Mouse (Mus musculus): ENCODE measurements around the gene Gstp2.

Gene Gstp2

DNA sequence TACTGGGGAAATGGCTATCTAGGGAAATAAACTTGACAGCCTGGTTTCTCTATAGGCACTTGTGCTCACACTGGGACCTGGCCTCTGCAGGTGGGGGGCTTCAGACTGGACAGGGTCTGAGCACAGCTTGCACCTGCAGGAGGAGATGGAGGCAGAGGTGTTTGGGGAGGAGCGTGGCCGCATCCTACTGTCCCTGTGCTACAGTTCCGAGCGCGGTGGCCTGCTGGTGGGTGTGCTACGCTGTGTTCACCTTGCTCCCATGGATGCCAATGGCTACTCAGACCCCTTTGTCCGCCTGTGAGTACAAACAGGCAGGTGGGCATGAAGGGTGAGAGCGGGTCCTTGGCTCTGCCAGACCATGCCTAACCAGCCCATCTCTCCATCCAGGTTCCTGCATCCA is 39.9 kb downstream of the Gstp2 start:
- DNase-seq (ENCODE audit: low spot score), result no peak

DNA sequence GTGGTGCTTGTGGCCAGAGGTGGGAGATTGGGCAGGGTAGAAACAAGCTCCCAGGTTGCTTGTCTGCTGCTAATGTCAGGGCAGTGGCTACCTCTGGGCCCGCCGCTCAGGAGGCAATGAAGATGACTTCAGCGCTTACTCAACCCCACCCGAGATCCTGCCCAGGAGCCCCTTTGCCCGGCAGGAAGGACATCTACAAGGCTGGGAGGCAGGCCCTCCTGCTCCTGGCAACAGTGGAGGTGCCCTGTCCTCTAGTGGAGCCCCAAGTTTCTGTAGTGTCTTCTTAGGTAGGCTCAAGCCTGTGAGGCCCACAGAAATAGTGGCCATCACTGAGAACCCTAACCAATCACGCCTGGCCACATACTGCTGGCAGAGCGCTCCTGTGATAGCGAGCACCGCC is 40.7 kb downstream of the Gstp2 start:
- DNase-seq (ENCODE audit: low spot score), result no peak

DNA sequence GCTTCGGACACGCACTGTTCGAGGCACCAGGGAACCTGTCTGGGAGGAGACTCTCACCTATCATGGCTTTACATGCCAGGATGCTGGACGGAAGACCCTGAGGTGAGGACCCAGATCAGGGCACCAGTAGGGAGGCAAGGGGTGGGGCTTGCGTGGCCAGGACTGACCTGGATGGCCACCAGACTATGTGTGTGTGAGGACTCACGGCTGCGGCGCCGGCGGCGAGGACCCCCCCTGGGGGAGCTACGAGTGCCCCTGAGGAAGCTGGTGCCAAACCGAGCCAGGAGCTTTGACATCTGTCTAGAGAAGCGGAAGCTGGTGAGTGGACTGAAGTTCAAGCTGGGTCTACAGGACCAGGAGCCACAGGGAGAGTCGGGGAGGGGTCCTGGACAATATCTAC is 41.5 kb downstream of the Gstp2 start:
- no peak for DNase-seq (ENCODE audit: low spot score)

DNA sequence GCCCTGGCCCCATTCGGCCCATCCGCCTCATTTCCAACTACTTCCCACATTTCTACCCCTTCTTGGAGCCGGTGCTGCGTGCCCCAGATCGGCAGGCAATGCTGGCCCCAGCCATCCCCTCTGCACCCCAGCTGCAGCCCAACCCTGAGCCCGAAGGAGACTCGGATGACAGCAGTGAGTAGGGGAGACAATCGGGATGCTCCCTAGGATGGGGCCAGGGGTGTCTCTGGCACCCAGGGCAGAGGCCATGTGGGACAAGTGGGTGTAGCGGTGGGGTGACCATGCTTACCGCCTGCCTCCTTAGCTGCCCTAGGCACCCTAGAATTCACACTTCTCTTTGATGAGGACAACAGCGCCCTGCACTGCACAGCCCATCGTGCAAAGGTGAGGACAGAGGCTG is 42.2 kb downstream of the Gstp2 start:
- DNase-seq (ENCODE audit: low spot score), result no peak

DNA sequence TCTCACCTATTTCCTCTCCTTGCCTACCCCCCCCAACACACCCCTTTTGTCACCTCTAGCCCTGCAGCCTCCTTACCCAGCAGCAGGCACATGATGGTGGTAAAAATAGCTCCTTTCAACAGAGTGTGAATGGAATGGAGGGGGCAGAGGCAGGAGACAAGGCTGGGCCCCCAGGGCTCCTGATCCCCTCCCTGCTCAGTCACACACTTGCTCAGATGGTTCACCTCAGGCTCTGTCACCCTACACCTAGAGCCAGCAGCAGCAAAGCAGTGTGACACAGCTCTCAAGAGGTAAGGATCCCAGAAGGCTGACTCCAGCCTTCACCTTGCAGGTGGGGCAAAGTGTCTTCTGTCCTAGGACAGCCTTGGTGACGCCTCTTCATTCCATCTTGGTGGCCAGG is 42.7 kb downstream of the Gstp2 start, which contains the start of gene Doc2g:
Doc2g (plus strand) TSS at position 202 of the 400 bp plus-strand sequence.
- no peak for DNase-seq (ENCODE audit: low spot score)

DNA sequence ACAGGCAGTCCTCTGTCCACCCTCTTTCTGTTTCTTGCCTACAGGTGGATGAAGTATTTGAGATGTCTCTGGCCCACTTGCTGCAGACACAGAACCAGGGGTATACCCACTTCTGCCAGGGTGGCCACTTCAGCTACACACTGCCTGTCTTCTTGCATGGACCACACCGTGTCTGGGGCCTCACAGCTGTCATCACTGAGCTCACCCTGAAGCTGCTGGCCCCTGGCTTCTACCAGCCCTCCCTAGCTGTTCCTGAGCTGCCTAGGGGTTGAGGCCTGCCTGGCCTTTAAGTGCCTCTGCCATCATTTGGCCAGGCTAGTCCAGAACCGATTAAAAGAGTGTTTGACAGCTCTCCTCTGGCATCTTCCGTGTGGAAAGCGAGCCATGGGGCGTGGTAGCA is 44.1 kb downstream of the Gstp2 start:
- no peak for DNase-seq (ENCODE audit: low spot score)

DNA sequence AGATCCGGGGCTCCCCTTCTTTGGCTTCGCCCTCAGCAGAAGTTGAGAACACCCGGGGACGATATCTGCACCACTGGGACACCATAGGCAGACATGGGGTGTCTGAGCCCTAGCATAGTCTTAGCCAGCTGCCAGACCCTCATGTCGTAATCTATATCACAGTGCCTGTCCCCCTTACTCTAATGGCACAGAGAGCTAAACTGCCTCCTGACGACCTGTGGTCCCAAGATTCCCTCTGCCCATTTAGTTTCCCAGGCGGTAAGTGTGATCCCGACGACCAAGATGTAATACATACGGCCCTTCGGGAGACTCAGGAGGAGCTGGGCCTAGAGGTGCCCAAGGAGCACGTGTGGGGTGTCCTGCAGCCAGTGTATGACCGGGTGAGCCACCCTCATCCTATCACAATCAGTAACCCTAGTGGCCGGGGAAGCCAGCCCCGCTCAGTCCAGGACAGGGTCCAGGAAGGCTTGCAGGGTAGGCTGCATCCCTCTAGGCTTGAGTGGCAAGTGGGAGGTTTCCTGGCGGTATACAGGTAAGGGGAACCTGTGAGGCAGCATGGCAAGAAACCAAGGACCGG is 44.8 kb downstream of the Gstp2 start:
- DNase-seq (ENCODE audit: low spot score), result no peak

DNA sequence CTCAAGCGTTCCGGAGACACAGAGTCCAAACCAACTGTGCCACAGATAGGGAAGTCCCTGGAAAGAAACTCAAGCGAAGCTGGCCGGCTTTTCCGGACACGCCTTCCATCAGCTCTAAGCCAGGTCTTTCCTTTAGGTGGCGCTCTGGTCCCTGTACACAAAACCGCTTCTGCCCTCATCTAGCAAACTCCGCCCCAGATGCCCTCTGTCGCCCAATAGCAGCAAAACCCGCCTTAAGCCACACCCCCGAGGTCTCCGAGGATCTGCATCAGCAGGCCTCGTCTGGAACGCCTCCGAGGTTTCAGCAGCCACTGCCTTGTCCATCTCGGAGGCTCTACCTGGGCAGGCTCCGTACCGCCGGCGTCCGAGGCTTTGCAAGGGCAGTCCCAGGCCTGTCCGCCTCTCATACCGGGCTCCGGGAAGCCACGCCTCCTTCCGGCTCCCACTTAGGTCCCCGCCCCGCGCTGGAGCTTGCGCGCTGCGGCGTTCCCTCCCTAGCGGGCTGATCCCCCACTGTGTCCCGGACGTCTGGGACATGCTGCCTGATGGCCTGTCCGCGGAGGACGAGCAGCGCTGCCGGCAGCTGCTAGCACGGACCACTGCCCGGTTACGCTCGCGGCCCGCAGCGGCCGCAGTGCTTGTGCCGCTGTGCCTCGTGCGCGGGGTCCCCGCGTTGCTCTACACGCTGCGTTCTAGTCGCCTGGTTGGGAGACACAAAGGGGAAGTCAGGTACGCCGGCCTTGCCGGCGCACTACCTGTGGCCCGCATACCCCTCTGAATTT is 45.5 kb downstream of the Gstp2 start, which contains the start of the genes Nudt8 and Gm49405:
Nudt8 (plus strand) TSS at position 462 of the 782 bp plus-strand sequence.
Gm49405 (plus strand) TSS at position 508 of the 782 bp plus-strand sequence.
- peak; percentile 98 for DNase-seq (ENCODE audit: low spot score)

DNA sequence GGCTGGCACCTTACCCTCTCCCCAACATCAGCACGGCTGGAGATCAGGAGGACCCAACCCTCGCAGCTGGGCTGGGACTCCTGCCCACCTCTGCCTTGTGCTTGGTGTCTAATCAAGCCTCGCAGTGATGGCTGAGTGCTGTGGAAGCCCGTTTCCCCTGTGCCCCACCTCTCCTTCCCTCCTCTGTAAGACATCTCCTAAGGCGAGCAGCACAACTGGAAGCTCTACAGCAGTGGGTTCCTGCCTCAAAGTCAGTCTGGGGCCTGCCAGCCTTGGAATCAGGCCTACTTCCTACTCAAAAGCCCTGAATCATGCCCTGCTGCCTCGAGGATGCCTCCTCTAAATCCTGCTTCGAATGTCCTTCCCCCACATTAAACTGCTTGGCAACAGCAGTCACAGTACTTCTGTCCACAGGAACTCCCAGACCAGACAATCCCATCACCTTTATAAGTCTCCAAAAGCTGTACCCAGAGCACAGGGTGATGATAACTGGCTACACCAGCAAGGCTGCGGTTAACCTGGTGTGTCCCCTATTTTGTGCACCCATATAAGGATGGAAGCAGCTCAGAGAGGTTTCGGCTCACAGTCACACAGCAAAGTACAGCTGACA is 46.6 kb downstream of the Gstp2 start:
- DNase-seq (ENCODE audit: low spot score), result no peak

DNA sequence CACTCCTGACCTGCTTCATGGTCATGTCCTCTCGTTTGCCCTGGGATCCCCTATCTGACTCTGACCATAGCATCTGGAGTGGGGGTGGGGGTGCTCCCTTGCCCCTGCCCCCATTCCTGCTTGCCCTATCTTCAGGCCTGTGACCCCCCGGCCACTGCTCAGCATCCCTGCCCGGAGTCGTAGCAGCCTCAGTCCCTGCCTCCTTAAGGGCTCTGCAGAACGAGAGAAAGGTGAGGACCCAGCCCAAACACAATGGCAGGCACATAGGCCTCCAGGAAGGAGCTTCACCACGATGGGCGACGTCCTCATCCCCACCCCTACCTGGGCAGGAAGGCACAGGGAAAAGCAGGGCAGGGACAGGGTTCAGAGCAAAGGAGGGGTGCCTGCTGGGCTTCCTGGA is 47.5 kb downstream of the Gstp2 start:
- no peak for DNase-seq (ENCODE audit: low spot score)

DNA sequence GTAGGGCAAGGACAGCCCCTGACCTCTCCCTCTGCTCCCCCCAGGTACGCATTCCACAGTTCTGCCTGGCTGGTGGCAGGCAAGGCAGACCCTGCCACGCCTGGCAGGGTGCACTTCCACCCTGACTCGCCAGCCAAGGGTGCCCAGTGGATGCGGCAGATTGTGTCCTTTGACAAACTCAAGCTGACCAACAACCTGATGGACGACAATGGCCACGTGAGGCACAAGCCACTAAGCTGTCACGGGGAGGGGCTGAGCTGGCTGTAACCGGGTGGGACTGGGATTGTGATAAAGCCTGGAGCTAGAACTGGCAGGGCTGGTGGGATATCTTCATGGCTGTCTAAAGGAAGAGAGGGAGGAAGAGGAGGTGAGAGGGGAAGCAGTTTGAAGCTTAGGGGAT is 48.6 kb downstream of the Gstp2 start:
- DNase-seq (ENCODE audit: low spot score), result no peak

DNA sequence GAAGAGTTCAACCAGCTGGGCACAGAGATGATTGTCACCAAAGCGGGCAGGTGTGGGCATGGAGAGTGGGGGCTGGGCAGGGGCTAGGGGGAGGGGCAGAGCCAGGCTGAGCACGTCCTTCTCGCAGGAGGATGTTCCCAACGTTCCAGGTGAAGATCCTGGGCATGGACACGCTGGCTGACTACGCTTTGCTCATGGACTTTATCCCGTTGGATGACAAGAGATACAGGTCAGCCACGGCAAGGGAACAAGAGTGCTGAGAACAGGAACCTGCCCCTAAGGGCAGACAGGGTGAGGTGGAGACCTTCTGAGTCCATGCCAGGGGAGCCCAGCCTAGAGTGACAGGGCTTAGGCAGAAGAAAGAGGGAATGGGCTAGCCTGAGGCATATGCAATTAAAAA is 49.1 kb downstream of the Gstp2 start:
- DNase-seq (ENCODE audit: low spot score), result no peak

DNA sequence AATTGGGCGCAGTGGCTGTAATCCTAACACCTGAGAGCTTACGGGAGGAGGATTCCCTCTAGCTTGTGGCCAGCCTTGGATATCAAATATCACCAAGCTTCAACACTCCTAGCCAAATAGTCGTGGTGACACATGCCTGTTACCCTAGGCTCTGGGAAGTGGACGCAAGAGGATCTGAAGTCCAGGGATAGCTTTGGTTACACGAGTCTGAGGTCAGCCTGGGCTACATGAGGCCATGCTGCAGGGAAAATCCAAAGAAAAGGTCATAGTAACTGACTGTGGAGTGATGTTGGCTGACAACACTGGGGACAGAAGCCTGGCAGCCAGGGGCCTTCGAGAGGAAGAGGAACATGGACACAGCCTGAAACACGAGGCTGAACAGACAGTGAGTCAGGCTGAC is 49.7 kb downstream of the Gstp2 start:
- no peak for DNase-seq (ENCODE audit: low spot score)

DNA sequence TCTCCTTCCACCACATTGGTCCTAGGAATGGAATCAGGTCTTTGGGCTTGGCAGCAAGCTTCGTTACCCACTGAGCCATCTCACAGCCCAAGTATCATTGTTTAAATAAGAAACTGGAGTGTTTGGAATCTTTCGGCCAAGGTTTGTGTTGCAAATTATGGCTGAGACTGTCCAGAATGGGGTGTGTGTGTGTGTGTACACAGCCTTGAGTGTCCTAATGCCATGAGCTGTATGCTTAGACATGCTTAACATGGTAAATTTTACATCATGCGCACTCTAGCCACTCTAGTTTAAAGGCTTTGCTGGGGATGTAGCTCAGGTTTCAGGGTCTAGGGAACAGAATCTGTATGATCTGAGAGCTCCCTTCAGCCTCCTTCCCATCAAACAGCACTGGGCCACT is 50.3 kb downstream of the Gstp2 start:
- no peak for DNase-seq (ENCODE audit: low spot score)

DNA sequence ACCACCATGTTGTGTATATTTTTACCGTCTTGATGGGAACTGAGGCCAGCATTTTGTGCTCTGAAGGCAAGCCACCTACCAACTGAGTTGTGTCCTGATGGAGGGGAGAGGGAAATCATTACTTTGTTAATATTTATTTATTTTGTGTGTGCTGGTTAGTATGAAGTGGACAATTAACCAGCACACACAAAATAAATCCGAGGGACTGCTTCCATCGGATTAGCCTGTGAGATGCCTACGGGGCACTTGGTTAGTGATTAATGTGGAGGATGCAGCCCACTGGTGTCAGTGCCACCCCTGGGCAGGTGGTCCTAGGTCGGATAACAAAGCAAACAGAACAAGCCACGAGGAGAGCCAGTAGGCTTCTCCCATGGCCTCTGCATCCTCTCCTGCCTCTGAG is 50.9 kb downstream of the Gstp2 start:
- no peak for DNase-seq (ENCODE audit: low spot score)

DNA sequence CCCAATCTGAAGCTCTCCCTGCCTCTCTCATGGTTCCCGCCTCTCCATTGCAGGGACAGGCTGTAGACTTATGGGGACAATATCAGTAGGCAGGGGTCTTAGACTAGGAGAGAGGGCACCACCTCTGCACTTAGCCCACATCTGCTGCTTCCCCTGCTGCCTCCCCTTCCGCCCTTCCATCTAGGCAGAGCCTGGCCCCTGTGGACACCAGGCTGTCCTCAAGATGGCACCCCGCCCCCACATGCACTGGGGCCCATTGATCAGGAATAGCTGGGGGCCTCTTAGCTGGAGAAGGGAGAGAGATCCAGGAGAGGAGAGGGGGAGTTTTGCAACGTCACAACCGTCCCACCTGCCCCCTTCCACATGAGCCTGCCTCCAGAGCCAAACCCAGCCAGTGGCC is 53.4 kb downstream of the Gstp2 start, which contains the start of gene Tbx10:
Tbx10 (plus strand) TSS at position 337 of the 400 bp plus-strand sequence.
- DNase-seq (ENCODE audit: low spot score), result no peak

DNA sequence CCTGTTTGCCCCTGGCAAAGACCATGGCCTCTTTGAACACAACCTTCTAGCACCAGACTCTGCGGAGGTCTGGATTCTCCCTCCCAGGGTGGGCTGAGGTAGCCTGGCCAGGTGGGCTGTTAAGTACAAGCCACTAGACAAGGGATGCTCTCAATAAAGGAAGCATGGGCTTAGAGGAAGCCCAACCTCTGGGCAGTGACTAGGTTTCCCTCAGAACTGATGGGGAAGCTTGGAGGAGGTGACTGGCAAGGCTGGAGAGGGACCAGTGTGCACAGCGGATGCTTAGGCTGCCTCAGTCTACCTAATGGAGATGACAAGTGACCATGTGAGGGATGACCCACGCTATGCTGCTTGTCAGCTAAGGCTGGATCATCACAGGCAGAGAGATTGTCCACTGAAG is 53.9 kb downstream of the Gstp2 start:
- no peak for DNase-seq (ENCODE audit: low spot score)

DNA sequence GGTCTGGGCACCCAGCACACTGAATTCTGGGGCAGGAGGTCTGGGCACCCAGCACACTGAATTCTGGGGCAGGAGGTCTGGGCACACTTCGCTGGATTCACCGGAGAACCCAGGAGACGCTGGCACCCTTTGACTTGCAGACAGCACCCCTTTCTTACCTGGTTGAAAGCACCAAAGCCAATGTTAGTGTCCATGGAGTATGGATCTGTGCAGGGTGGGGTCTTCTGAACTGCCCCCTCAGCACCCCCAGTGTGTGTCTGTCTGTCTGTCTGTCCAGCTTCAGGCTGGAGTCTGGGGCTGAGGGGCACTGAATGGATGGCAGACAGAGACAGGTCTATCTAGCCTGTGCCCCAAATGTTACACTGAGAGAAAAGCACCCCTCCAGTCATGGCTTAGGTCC is 54.3 kb downstream of the Gstp2 start:
- DNase-seq (ENCODE audit: low spot score), result no peak

DNA sequence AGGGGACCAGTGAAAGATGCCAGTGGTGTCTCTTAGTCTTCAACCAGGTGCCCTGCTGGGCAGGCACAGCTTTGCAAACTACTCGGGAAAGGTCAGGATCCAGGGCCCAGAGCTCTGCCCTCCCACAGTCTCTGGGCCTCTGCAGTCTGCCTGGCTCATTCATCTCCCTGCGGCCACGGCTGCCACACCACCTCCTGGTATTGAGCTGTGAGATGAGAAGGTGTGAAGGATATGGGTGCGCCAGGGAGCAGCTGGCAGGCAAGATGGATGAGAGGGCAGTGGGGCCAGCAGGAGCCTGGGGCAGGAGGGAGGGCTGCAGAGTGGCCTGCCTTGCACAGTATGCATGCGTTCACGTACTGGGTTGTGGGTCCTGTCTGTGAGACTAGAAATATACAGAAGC is 55.0 kb downstream of the Gstp2 start:
- DNase-seq (ENCODE audit: low spot score), result no peak
